Mouse (Mus musculus) bone marrow, adult 2 months (tissue): ENCODE data around the gene Tmem160.

Experiments used
- CTCF ChIP-seq: fragments of 200-500 bp; IDR thresholded peaks from 2 replicates; pipeline ENCODE4 v1.5.1; 2011; ENCODE audit warnings: low read length, control low read depth; ENCODE audit not compliant: control insufficient read depth, insufficient read depth
- POLR2A ChIP-seq: fragments of 200-500 bp; IDR thresholded peaks from 2 replicates; pipeline ENCODE4 v1.6.1; 2011; ENCODE audit warnings: low read depth, mild to moderate bottlenecking, control low read depth, low read length, borderline replicate concordance; ENCODE audit not compliant: control insufficient read depth

DNA sequence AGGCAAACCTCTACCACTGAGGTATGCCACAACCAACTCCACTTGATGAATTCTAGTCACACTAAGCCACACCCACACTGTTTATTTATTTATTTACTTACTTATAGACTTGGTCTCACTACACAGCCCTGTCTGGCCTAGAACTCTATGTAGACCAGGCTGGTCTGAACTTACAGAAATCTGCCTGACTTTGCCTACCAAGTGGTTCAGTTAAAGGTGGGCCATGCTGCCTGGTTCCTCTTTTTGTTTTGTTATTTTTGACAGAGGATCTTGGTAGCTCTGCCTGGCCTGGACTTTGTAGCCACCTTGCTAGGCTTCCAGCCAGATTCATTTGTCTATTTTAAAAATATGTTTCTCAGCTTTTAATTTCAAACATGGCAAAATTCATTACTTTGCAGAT lies 36.2 kb downstream of the Tmem160 start:
- no peak for TF ChIP-seq CTCF
- no peak for TF ChIP-seq POLR2A
